Mouse (Mus musculus) myocyte (in vitro differentiated cells): ENCODE measurements around the gene Dusp22. TPM values are rescaled to one million over a fixed set of nuclear protein-coding genes. Genes with fewer than 3 reads are reported as not detected.

Source experiments
- H3K27me3 ChIP-seq: one replicate; pipeline ENCODE4 v1.6.1; 2011; ENCODE audit not compliant: control insufficient read depth, insufficient read depth, insufficient read length
- H3K36me3 ChIP-seq: one replicate; pipeline ENCODE4 v1.6.1; 2011; ENCODE audit not compliant: control insufficient read depth, insufficient read depth
- H3K4me2 ChIP-seq: one replicate; pipeline ENCODE4 v1.6.1; 2011; ENCODE audit warnings: low read depth, control low read depth
- H3K4me3 ChIP-seq: one replicate; pipeline ENCODE4 v1.5.1; 2011; ENCODE audit warnings: mild to moderate bottlenecking, control low read depth, moderate library complexity
- H3K79me2 ChIP-seq: one replicate; pipeline ENCODE4 v1.6.1; 2011; ENCODE audit not compliant: control insufficient read depth, insufficient read depth
- H3ac ChIP-seq: one replicate; pipeline ENCODE4 v1.6.1; 2011; ENCODE audit not compliant: control insufficient read depth, insufficient read length
- CEBPB ChIP-seq: IDR thresholded peaks from 2 replicates; pipeline ENCODE4 v1.6.1; 2011; ENCODE audit warnings: mild to moderate bottlenecking, moderate library complexity; ENCODE audit not compliant: poor library complexity, insufficient read depth, severe bottlenecking
- E2F4 ChIP-seq: IDR thresholded peaks from one replicate; pipeline ENCODE4 v1.6.1; 2011; ENCODE audit warnings: mild to moderate bottlenecking, control low read depth, moderate library complexity; ENCODE audit not compliant: insufficient read depth
- MAX ChIP-seq: IDR thresholded peaks from one replicate; pipeline ENCODE4 v1.6.1; 2011; ENCODE audit warnings: low read depth, mild to moderate bottlenecking, control low read depth
- MYOD1 ChIP-seq, 3 experiments: IDR thresholded peaks; one replicate each; pipeline ENCODE4 v1.6.1; 2011; ENCODE audit warnings: control low read depth in 2 of 3, low read depth in 2 of 3, mild to moderate bottlenecking in 2 of 3, moderate library complexity in 1 of 3; ENCODE audit not compliant: insufficient read length in 2 of 3, control insufficient read depth in 1 of 3
- MYOG ChIP-seq, 3 experiments: IDR thresholded peaks; one replicate each; pipeline ENCODE4 v1.6.1; 2011; ENCODE audit warnings: control low read depth in 2 of 3, low read depth in 2 of 3, mild to moderate bottlenecking in 2 of 3; ENCODE audit not compliant: insufficient read length in 2 of 3, control insufficient read depth in 1 of 3, insufficient read depth in 1 of 3
- POLR2A ChIP-seq: IDR thresholded peaks from one replicate; pipeline ENCODE4 v1.6.1; 2011; ENCODE audit warnings: low read depth, mild to moderate bottlenecking, control low read depth, moderate library complexity; ENCODE audit not compliant: insufficient read length
- POLR2AphosphoS2 ChIP-seq: IDR thresholded peaks from one replicate; pipeline ENCODE4 v1.6.1; 2011; ENCODE audit warnings: low read depth, control low read depth; ENCODE audit not compliant: insufficient read length
- REST ChIP-seq: IDR thresholded peaks from one replicate; pipeline ENCODE4 v1.6.1; 2011; ENCODE audit warnings: mild to moderate bottlenecking, control low read depth, moderate library complexity; ENCODE audit not compliant: insufficient read depth, insufficient read length
- SRF ChIP-seq: IDR thresholded peaks from one replicate; pipeline ENCODE4 v1.6.1; 2011; ENCODE audit warnings: low read depth; ENCODE audit not compliant: control insufficient read depth, insufficient read length
- TCF12 ChIP-seq: IDR thresholded peaks from one replicate; pipeline ENCODE4 v1.6.1; 2011; ENCODE audit warnings: mild to moderate bottlenecking, control low read depth; ENCODE audit not compliant: poor library complexity, insufficient read depth, severe bottlenecking
- TCF3 ChIP-seq: IDR thresholded peaks from one replicate; pipeline ENCODE4 v1.6.1; 2011; ENCODE audit warnings: low read depth, control low read depth; ENCODE audit not compliant: insufficient read length
- USF1 ChIP-seq: IDR thresholded peaks from one replicate; pipeline ENCODE4 v1.6.1; 2011; ENCODE audit warnings: low read depth, mild to moderate bottlenecking, control low read depth, moderate library complexity
- polyA plus RNA-seq: library from polyadenylated mRNA; unstranded; fragments of >200 nt; fragmentation: generic; extraction: Trizol; gene quantifications from one replicate; pipeline ENCODE4 v1.2.1, GENCODE M21; 2012; ENCODE audit warnings: missing spikeins

Gene Dusp22
- polyA plus RNA-seq, 1 experiment, result 10.4 TPM

GRCm38 (mm10) chr13:30749557-30750141 lies 89.8 kb downstream of the Dusp22 start:
- H3K36me3 ChIP-seq, result no peaks in the 10 kb centered on the region
- H3ac ChIP-seq, result no peak overlapping the region
- H3K79me2 ChIP-seq, result no peaks in the 10 kb centered on the region
- peaks cover 44% of the 10 kb centered on the region for H3K27me3 ChIP-seq
- no peak for TF ChIP-seq CEBPB
- no peak for TF ChIP-seq REST
- no peak for TF ChIP-seq MYOD1 (IDR thresholded peaks at IDR 0.05; ENCODE audit: control insufficient read depth in 1 of 3, insufficient read length in 2 of 3, low read depth in 2 of 3)
- no peak for TF ChIP-seq POLR2AphosphoS2
- TF ChIP-seq SRF, result no peak
- no peak for TF ChIP-seq E2F4
- TF ChIP-seq POLR2A, result no peak
- TF ChIP-seq TCF3, result no peak
- TF ChIP-seq TCF12, result no peak
- TF ChIP-seq USF1, result no peak
- no peak for TF ChIP-seq MYOG (IDR thresholded peaks at IDR 0.05; ENCODE audit: control insufficient read depth in 1 of 3, insufficient read depth in 1 of 3, insufficient read length in 2 of 3, low read depth in 2 of 3)
- TF ChIP-seq MAX, result no peak
- H3K4me3 ChIP-seq, result no peak overlapping the region
- H3K4me2 ChIP-seq, result peak overlapping the region; percentile 65

- no peak overlapping the region for H3K4me2 ChIP-seq
- H3K79me2 ChIP-seq, result no peaks in the 10 kb centered on the region
- H3ac ChIP-seq, result no peak overlapping the region
- H3K36me3 ChIP-seq, result no peaks in the 10 kb centered on the region
- H3K27me3 ChIP-seq, result peaks cover 40% of the 10 kb centered on the region
- TF ChIP-seq TCF12 (no peak), MYOG (IDR thresholded peaks at IDR 0.05; ENCODE audit: control insufficient read depth in 1 of 3, insufficient read depth in 1 of 3, insufficient read length in 2 of 3, low read depth in 2 of 3) (no peak), POLR2A (no peak), REST (no peak), CEBPB (no peak), MAX (no peak), TCF3 (no peak), USF1 (no peak), E2F4 (no peak), POLR2AphosphoS2 (no peak), SRF (no peak), MYOD1 (IDR thresholded peaks at IDR 0.05; ENCODE audit: control insufficient read depth in 1 of 3, insufficient read length in 2 of 3, low read depth in 2 of 3) (no peak)
- H3K4me3 ChIP-seq, result no peak overlapping the region
These were observed 90.9 kb downstream of the Dusp22 start for GRCm38 (mm10) chr13:30750461-30751303.

- no peaks in the 10 kb centered on the region for H3K36me3 ChIP-seq
- H3K79me2 ChIP-seq, result no peaks in the 10 kb centered on the region
- TF ChIP-seq SRF, result no peak
- no peak for TF ChIP-seq POLR2A
- no peak for TF ChIP-seq POLR2AphosphoS2
- TF ChIP-seq USF1, result no peak
- no peak for TF ChIP-seq REST
- no peak for TF ChIP-seq MYOD1 (IDR thresholded peaks at IDR 0.05; ENCODE audit: control insufficient read depth in 1 of 3, insufficient read length in 2 of 3, low read depth in 2 of 3)
- no peak for TF ChIP-seq MYOG (IDR thresholded peaks at IDR 0.05; ENCODE audit: control insufficient read depth in 1 of 3, insufficient read depth in 1 of 3, insufficient read length in 2 of 3, low read depth in 2 of 3)
- TF ChIP-seq MAX, result no peak
- TF ChIP-seq CEBPB, result no peak
- TF ChIP-seq TCF3, result no peak
- no peak for TF ChIP-seq E2F4
- TF ChIP-seq TCF12, result no peak
- no peak overlapping the region for H3K4me2 ChIP-seq
- peaks cover 40% of the 10 kb centered on the region for H3K27me3 ChIP-seq
- no peak overlapping the region for H3ac ChIP-seq
- no peak overlapping the region for H3K4me3 ChIP-seq
These were observed 91.4 kb downstream of the Dusp22 start for GRCm38 (mm10) chr13:30751304-30751580.

- Histone ChIP-seq H3K36me3 (no peaks in the 10 kb centered on the region), H3K27me3 (peaks cover 48% of the 10 kb centered on the region), H3K4me2 (no peak overlapping the region), H3K4me3 (no peak overlapping the region), H3K79me2 (no peaks in the 10 kb centered on the region), H3ac (no peak overlapping the region)
- TF ChIP-seq TCF12 (no peak), SRF (no peak)
These were observed 92.9 kb downstream of the Dusp22 start for GRCm38 (mm10) chr13:30752581-30753187.
